Mouse (Mus musculus) bone marrow macrophage, adult 2 months (primary cell): ENCODE measurements around the gene Amy2a3.
"Not testable (repeated sequence)": the region's sequence is repeated elsewhere in the genome, so short reads cannot be mapped to it uniquely, and the experiment has no call there.

Experiments used
- CTCF ChIP-seq: IDR thresholded peaks from 2 replicates; pipeline ENCODE4 v1.5.1; 2012; ENCODE audit warnings: low read depth, mild to moderate bottlenecking, low read length, moderate library complexity
- POLR2A ChIP-seq: IDR thresholded peaks from 2 replicates; pipeline ENCODE4 v1.6.1; 2012; ENCODE audit warnings: mild to moderate bottlenecking, low read depth, low read length, borderline replicate concordance

- not testable (repeated sequence) for TF ChIP-seq CTCF, POLR2A
These were observed at the start of gene Amy2a3 for GRCm38 (mm10) chr3:113323952-113324351.
